Mouse (Mus musculus) myocyte (in vitro differentiated cells): ENCODE results near the gene Pdk4. TPM values are rescaled to one million over a fixed set of nuclear protein-coding genes. Genes with fewer than 3 reads are reported as not detected.

Experiments used
- H3K27me3 ChIP-seq: one replicate; pipeline ENCODE4 v1.6.1; 2011; ENCODE audit not compliant: control insufficient read depth, insufficient read depth, insufficient read length
- H3K36me3 ChIP-seq: one replicate; pipeline ENCODE4 v1.6.1; 2011; ENCODE audit not compliant: control insufficient read depth, insufficient read depth
- H3K4me2 ChIP-seq: one replicate; pipeline ENCODE4 v1.6.1; 2011; ENCODE audit warnings: low read depth, control low read depth
- H3K4me3 ChIP-seq: one replicate; pipeline ENCODE4 v1.5.1; 2011; ENCODE audit warnings: mild to moderate bottlenecking, control low read depth, moderate library complexity
- H3K79me2 ChIP-seq: one replicate; pipeline ENCODE4 v1.6.1; 2011; ENCODE audit not compliant: control insufficient read depth, insufficient read depth
- H3ac ChIP-seq: one replicate; pipeline ENCODE4 v1.6.1; 2011; ENCODE audit not compliant: control insufficient read depth, insufficient read length
- CEBPB ChIP-seq: IDR thresholded peaks from 2 replicates; pipeline ENCODE4 v1.6.1; 2011; ENCODE audit warnings: mild to moderate bottlenecking, moderate library complexity; ENCODE audit not compliant: poor library complexity, insufficient read depth, severe bottlenecking
- E2F4 ChIP-seq: IDR thresholded peaks from one replicate; pipeline ENCODE4 v1.6.1; 2011; ENCODE audit warnings: mild to moderate bottlenecking, control low read depth, moderate library complexity; ENCODE audit not compliant: insufficient read depth
- MAX ChIP-seq: IDR thresholded peaks from one replicate; pipeline ENCODE4 v1.6.1; 2011; ENCODE audit warnings: low read depth, mild to moderate bottlenecking, control low read depth
- MYOD1 ChIP-seq, 3 experiments: IDR thresholded peaks; one replicate each; pipeline ENCODE4 v1.6.1; 2011; ENCODE audit warnings: control low read depth in 2 of 3, low read depth in 2 of 3, mild to moderate bottlenecking in 2 of 3, moderate library complexity in 1 of 3; ENCODE audit not compliant: insufficient read length in 2 of 3, control insufficient read depth in 1 of 3
- MYOG ChIP-seq, 3 experiments: IDR thresholded peaks; one replicate each; pipeline ENCODE4 v1.6.1; 2011; ENCODE audit warnings: control low read depth in 2 of 3, low read depth in 2 of 3, mild to moderate bottlenecking in 2 of 3; ENCODE audit not compliant: insufficient read length in 2 of 3, control insufficient read depth in 1 of 3, insufficient read depth in 1 of 3
- POLR2A ChIP-seq: IDR thresholded peaks from one replicate; pipeline ENCODE4 v1.6.1; 2011; ENCODE audit warnings: low read depth, mild to moderate bottlenecking, control low read depth, moderate library complexity; ENCODE audit not compliant: insufficient read length
- POLR2AphosphoS2 ChIP-seq: IDR thresholded peaks from one replicate; pipeline ENCODE4 v1.6.1; 2011; ENCODE audit warnings: low read depth, control low read depth; ENCODE audit not compliant: insufficient read length
- REST ChIP-seq: IDR thresholded peaks from one replicate; pipeline ENCODE4 v1.6.1; 2011; ENCODE audit warnings: mild to moderate bottlenecking, control low read depth, moderate library complexity; ENCODE audit not compliant: insufficient read depth, insufficient read length
- SRF ChIP-seq: IDR thresholded peaks from one replicate; pipeline ENCODE4 v1.6.1; 2011; ENCODE audit warnings: low read depth; ENCODE audit not compliant: control insufficient read depth, insufficient read length
- TCF12 ChIP-seq: IDR thresholded peaks from one replicate; pipeline ENCODE4 v1.6.1; 2011; ENCODE audit warnings: mild to moderate bottlenecking, control low read depth; ENCODE audit not compliant: poor library complexity, insufficient read depth, severe bottlenecking
- TCF3 ChIP-seq: IDR thresholded peaks from one replicate; pipeline ENCODE4 v1.6.1; 2011; ENCODE audit warnings: low read depth, control low read depth; ENCODE audit not compliant: insufficient read length
- USF1 ChIP-seq: IDR thresholded peaks from one replicate; pipeline ENCODE4 v1.6.1; 2011; ENCODE audit warnings: low read depth, mild to moderate bottlenecking, control low read depth, moderate library complexity
- polyA plus RNA-seq: library from polyadenylated mRNA; unstranded; fragments of >200 nt; fragmentation: generic; extraction: Trizol; gene quantifications from one replicate; pipeline ENCODE4 v1.2.1, GENCODE M21; 2012; ENCODE audit warnings: missing spikeins

The Pdk4 gene
- polyA plus RNA-seq: 5.3 TPM

- Histone ChIP-seq H3K79me2 (no peaks in the 10 kb centered on the region), H3K4me3 (peak within 1 kb of the TSS; percentile 40), H3K4me2 (peak within 1 kb of the TSS; percentile 93), H3ac (peak within 1 kb of the TSS; percentile 6), H3K27me3 (no peaks in the 10 kb centered on the region), H3K36me3 (no peaks in the 10 kb centered on the region)
- TF ChIP-seq MAX (no peak), SRF (no peak), REST (no peak), E2F4 (peak; percentile 87), MYOG (IDR thresholded peaks at IDR 0.05; ENCODE audit: control insufficient read depth in 1 of 3, insufficient read depth in 1 of 3, insufficient read length in 2 of 3, low read depth in 2 of 3) (peak in 2 of 3 experiments; percentile 60 to 66), POLR2A (peak; percentile 65), POLR2AphosphoS2 (peak; percentile 60), TCF3 (no peak), MYOD1 (IDR thresholded peaks at IDR 0.05; ENCODE audit: control insufficient read depth in 1 of 3, insufficient read length in 2 of 3, low read depth in 2 of 3) (peak in 2 of 3 experiments; percentile 33 to 75), TCF12 (no peak), CEBPB (no peak), USF1 (no peak)
Observed at GRCm38 (mm10) chr6:5495961-5496853, at the start of gene Pdk4. TSS of gene Pdk4 (minus strand) at chr6:5496309.

GRCm38 (mm10) chr6:5537855-5538365, 41.8 kb upstream of the Pdk4 start:
- Histone ChIP-seq H3K4me3 (no peak overlapping the region), H3K79me2 (no peaks in the 10 kb centered on the region), H3K36me3 (no peaks in the 10 kb centered on the region), H3ac (no peak overlapping the region), H3K4me2 (no peak overlapping the region), H3K27me3 (no peaks in the 10 kb centered on the region)
- TF ChIP-seq USF1: no peak
- TF ChIP-seq MYOD1 (IDR thresholded peaks at IDR 0.05; ENCODE audit: control insufficient read depth in 1 of 3, insufficient read length in 2 of 3, low read depth in 2 of 3): no peak
- no peak for TF ChIP-seq MAX
- no peak for TF ChIP-seq TCF12
- TF ChIP-seq POLR2AphosphoS2: no peak
- TF ChIP-seq SRF: no peak
- TF ChIP-seq E2F4: no peak
- no peak for TF ChIP-seq CEBPB
- TF ChIP-seq TCF3: no peak
- TF ChIP-seq POLR2A: no peak
- TF ChIP-seq MYOG (IDR thresholded peaks at IDR 0.05; ENCODE audit: control insufficient read depth in 1 of 3, insufficient read depth in 1 of 3, insufficient read length in 2 of 3, low read depth in 2 of 3): no peak
- no peak for TF ChIP-seq REST

GRCm38 (mm10) chr6:5535754-5536153, 39.6 kb upstream of the Pdk4 start:
- no peak overlapping the region for H3ac ChIP-seq
- no peak overlapping the region for H3K4me2 ChIP-seq
- H3K36me3 ChIP-seq: no peaks in the 10 kb centered on the region
- TF ChIP-seq E2F4 (no peak), MAX (no peak), POLR2A (no peak), POLR2AphosphoS2 (no peak), CEBPB (no peak), MYOD1 (IDR thresholded peaks at IDR 0.05; ENCODE audit: control insufficient read depth in 1 of 3, insufficient read length in 2 of 3, low read depth in 2 of 3) (no peak), SRF (no peak), TCF3 (no peak), REST (no peak), USF1 (no peak), TCF12 (no peak), MYOG (IDR thresholded peaks at IDR 0.05; ENCODE audit: control insufficient read depth in 1 of 3, insufficient read depth in 1 of 3, insufficient read length in 2 of 3, low read depth in 2 of 3) (no peak)
- no peaks in the 10 kb centered on the region for H3K27me3 ChIP-seq
- no peak overlapping the region for H3K4me3 ChIP-seq
- no peaks in the 10 kb centered on the region for H3K79me2 ChIP-seq

- no peak overlapping the region for H3K4me2 ChIP-seq
- no peak overlapping the region for H3K4me3 ChIP-seq
- H3K79me2 ChIP-seq: no peaks in the 10 kb centered on the region
- H3K36me3 ChIP-seq: no peaks in the 10 kb centered on the region
- no peaks in the 10 kb centered on the region for H3K27me3 ChIP-seq
- TF ChIP-seq POLR2AphosphoS2: no peak
- no peak for TF ChIP-seq CEBPB
- TF ChIP-seq MYOG (IDR thresholded peaks at IDR 0.05; ENCODE audit: control insufficient read depth in 1 of 3, insufficient read depth in 1 of 3, insufficient read length in 2 of 3, low read depth in 2 of 3): no peak
- TF ChIP-seq SRF: no peak
- TF ChIP-seq TCF12: no peak
- TF ChIP-seq USF1: no peak
- TF ChIP-seq TCF3: no peak
- TF ChIP-seq MYOD1 (IDR thresholded peaks at IDR 0.05; ENCODE audit: control insufficient read depth in 1 of 3, insufficient read length in 2 of 3, low read depth in 2 of 3): no peak
- no peak for TF ChIP-seq REST
- TF ChIP-seq E2F4: no peak
- TF ChIP-seq POLR2A: no peak
- TF ChIP-seq MAX: no peak
- H3ac ChIP-seq: no peak overlapping the region
Observed at GRCm38 (mm10) chr6:5517091-5517490, 21.0 kb upstream of the Pdk4 start.

- peak overlapping the region; percentile 42 for H3K4me2 ChIP-seq
- no peaks in the 10 kb centered on the region for H3K79me2 ChIP-seq
- TF ChIP-seq TCF3 (no peak), MYOD1 (IDR thresholded peaks at IDR 0.05; ENCODE audit: control insufficient read depth in 1 of 3, insufficient read length in 2 of 3, low read depth in 2 of 3) (peak in 1 of 3 experiments; percentile 54), TCF12 (no peak)
- no peaks in the 10 kb centered on the region for H3K36me3 ChIP-seq
- no peaks in the 10 kb centered on the region for H3K27me3 ChIP-seq
- H3ac ChIP-seq: no peak overlapping the region
- H3K4me3 ChIP-seq: no peak overlapping the region
Observed at GRCm38 (mm10) chr6:5509757-5510156, 13.6 kb upstream of the Pdk4 start.
